Mouse (Mus musculus) CD8-positive naive resting alpha-beta T cell, adult 2 months (primary cell): ENCODE measurements around the gene Lrrfip1.
A peak's percentile ranks its signal among the peaks of the same experiment; 100 is the strongest.

Experiments used
- DNase-seq, 2 experiments: peaks; one replicate each; pipeline ENCODE4 v3.0.0; 2022; ENCODE audit warnings: low read depth in 2 of 2, low spot score in 2 of 2

The Lrrfip1 gene

DNA sequence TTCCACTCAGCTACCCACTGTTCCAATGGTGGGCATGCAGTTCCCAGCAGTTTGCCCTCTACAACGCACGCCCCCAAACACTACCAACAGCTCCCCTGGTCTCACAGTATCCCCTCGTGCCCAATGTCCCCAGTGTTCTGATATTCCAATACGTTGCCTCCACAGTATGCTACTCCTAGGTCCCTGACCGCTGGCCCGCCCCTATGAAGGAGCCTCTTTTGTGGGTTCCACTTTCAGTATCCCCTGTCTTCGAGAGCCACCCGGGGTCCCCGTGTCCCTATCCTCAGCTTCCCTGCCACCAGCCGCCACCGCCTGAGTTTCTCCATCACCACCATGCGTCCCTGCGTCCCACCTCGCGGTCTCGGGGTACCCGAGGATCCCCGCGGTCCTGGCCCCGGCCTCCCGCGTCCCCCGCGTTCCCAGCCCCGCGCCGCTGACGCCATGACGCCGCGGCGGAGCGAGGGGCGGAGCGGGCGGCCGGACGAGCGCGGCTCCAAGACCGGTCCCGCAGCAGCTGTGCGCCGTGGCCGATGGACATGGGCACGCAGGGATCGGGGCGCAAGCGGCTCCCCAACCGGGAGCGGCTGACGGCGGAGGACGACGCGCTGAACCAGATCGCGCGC is at the start of gene Lrrfip1:
Lrrfip1 (plus strand) TSS at position 470 of the 623 bp plus-strand sequence.
- no peak for DNase-seq

DNA sequence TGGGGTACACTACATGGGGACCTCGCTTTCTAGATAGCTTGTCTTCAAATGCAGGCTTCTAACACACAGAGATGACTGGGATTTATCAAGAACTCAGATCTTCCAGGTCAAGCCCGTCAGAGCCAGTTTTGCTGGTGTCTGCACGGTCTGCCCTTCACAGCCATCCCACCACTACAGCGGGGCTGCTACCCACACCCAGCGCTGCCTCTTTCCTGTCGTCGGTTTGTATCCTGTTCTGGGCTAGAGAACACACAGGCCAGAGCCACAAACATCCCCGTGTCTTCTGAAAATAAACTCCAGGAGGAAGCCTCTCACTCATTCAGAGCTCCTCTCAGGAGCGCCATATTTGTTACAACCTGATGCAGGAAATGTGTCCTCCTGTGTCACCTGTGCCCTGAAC is 49.2 kb upstream of the Lrrfip1 start:
- DNase-seq, result no peak

DNA sequence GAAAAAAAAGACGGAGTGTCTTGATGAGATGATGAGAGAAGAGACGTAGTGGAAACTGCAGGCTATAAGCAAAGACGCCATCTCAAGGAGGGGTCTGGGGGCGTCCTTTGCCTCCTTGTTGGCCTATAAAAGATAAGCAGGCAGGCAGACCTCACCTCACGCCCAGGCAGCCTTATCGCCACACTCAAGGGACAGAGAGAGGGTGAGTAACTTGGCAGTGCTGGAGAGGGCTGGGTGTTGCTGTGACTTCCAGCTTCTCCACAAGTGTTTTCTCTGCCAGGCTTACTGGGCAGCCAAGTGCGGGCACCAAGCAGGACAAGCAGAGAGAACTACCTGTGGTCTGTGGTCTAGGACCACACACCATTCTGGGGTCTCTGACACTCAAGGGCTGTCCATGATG is 46.9 kb upstream of the Lrrfip1 start:
- DNase-seq, result no peak

DNA sequence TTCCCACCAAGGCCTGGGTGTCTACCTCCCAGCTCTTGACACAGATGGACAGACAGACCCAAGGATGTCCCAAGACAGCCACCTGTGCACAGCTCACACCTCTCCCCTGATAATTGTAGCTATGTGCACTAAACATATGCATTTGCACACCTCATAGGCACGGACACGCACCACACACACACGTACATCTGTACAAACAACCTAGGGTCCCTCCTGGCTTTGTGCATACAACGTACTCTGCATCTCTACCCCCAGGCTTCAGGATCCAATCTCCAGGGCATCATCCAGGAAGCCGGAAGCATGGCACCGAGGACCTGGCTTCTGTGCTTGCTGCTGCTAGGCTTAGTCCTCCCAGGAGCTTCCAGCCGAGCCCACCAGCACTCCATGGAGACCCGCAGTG is 45.7 kb upstream of the Lrrfip1 start, which contains the start of gene Prlh:
Prlh (plus strand) TSS at position 301 of the 400 bp plus-strand sequence.
- no peak for DNase-seq

DNA sequence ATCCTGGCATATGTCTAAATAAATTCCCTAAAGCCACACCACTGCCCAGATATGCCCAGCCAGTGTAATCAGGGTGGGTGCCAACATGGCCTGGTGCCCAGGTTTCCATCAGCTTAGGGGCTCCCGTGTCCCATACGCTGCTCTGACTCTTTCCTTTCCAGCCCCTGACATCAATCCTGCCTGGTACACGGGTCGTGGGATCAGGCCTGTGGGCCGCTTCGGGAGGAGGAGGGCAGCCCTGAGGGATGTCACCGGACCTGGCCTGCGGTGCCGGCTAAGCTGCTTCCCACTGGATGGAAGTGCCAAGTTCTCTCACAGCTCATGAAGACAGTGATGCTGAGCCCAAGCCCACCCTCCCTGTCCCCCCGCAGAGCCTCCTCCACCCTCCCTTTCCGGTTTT is 44.8 kb upstream of the Lrrfip1 start:
- no peak for DNase-seq

DNA sequence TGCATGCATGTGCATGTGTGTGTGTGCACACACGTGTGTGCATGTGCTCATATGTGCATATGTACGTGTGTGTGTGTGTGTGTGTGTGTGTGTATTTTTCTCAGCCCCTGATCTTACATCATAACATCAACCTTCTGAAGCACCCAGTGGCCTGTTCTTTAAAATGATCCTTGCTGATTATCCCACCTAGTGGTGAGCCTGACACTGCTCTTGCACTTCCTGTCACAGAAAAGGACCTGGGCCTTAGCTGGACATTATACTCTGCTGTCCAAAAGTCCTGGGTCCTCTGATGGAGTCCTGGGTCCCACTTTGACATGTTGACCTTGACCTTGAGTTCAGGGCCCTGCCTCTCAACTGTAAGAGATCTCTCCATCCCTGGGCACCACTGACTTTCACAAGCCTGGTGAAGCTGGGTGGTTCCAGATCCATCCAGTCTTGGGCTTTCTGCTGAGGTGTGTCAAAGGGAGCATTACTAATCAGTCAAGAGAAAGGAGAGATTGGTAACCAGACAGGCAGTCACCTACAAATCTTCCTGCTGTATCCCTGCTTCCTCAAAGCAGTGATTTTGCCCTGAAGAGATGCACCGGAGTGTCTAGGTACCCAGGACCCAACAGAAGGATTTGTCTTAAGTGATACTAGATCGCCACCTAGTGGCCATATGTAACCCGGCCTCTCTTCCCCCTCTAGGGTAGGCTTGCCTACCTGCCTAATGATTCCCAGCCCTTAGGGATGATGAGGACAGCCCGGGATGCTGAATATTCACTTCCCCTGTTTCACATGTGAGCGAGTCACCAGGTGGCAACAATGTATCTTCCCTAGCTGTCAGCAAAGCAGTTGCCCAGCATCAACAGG is 42.1 kb upstream of the Lrrfip1 start:
- peak; percentile 7 to 43 for DNase-seq

DNA sequence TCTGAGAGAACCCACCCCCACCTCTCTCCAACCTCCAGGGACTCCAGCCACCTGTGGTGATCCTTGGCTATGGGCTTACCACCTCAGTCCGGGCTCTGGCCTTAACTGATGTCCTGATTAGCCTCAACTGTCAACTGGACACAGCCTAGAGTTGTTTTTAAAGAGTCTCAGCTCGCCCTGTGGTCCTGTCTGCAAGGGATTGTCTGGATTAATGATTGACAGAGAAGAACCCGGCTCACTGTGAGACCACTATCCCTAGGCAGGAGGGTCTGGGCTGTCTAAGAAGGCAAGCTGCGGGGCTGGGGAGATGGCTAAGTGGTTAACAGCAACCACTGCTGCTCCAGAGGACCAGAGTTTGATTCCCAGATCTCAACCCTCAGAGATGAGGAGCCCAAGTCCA is 36.0 kb upstream of the Lrrfip1 start:
- no peak for DNase-seq

DNA sequence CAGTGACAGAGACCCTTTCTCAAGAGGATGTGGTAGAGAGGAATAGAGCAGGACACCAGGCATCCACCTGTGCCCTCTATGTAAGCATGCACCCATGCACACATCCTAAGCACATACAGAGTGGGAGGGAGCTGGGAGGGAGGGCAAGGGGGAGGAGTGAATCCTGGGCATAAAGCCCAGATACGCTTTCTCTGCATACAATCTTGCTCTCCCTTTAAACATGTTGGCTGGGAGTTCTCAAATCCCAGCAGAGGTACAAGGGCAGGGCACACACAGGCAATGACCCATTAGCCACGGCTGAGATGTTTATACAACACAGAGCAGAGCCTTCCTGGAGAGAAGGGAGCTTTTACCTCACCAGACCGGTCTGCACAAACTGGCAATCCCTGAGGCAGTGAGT is 35.5 kb upstream of the Lrrfip1 start:
- no peak for DNase-seq

DNA sequence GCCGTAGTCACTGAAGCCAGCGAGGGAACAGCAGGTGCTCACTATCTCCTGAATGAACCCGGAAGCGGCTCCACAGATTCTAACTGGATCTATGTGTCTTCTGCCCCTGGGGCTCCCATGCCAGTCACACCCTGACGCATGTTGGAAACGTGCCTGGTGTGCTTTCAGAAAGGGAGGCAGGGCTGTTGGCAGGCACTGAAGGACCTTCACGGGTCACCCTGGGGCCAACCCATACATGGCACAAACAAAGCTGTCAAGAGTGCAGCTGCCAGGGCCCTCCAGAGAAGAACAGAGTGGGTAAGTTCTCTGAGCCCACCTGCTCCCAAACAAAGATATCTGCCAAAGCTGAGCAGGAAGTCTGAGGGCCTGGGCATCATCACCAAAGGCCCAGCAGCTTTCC is 31.0 kb upstream of the Lrrfip1 start:
- DNase-seq, result no peak

DNA sequence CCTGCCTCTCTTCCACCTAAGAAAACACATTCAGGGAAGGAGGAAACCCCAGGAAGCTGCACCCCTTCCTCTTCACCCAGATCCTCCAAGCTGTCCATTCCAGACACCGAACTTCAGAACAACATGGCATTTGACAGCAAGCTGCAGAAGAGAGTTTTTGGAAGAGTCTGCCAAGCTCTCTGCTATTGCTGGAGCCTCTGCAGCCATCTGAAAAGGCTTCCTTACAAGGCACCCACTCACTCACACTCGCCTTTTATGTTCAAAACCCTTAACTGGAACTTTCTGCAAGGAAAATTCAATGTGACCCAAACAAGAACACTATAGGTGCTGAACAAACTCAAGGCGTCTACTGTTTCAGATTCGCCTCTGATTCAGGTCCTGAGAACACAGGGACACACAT is 29.9 kb upstream of the Lrrfip1 start:
- no peak for DNase-seq

DNA sequence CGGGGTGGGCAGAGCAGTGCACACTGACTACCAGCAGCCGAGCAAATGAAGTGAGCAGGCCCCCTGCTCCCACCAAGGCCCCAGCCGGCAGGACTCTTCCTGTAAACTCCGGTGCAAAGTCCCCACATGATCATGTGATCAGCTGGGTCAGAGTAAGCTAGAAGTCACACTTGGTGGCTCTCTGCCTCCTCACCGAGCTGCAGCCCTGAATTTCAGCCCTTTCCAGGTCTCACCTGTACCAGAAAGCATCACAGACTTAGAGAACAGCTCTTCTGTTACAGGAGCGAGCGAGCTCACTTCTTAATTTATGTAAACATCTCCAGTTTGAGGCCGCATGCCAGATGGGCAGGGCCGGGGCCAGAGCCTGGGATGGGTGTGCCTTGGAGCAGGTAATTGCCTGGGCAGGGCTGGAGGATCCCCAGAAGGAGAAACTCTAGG is 29.2 kb upstream of the Lrrfip1 start, which contains the start of gene Rab17:
Rab17 (minus strand) TSS at position 315 of the 438 bp plus-strand sequence.
- DNase-seq, result no peak

DNA sequence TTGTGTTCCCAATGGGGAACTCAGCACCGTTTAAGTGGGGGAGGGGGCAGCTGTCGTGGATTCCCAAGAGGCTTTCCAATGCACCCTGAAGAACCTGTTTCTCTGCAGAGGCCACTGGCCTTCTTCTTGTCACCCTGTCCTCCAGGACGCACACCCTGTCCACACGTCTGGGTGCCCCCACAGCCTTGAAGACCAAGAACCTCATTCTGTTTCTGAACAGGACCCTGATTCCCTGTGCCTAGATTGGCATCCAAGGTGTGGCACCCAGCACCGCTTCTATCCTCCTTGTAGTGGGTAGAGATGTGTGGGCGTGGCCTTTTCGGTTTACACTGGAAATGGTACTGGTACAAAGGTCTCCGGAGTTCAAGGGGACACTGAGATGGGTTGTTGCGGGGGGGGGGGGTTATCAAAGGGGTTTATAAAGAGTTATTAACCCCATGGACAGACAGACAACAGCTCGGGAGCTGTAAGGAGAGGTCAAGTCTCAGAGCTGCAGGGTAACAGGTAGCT is 28.6 kb upstream of the Lrrfip1 start:
- no peak for DNase-seq

DNA sequence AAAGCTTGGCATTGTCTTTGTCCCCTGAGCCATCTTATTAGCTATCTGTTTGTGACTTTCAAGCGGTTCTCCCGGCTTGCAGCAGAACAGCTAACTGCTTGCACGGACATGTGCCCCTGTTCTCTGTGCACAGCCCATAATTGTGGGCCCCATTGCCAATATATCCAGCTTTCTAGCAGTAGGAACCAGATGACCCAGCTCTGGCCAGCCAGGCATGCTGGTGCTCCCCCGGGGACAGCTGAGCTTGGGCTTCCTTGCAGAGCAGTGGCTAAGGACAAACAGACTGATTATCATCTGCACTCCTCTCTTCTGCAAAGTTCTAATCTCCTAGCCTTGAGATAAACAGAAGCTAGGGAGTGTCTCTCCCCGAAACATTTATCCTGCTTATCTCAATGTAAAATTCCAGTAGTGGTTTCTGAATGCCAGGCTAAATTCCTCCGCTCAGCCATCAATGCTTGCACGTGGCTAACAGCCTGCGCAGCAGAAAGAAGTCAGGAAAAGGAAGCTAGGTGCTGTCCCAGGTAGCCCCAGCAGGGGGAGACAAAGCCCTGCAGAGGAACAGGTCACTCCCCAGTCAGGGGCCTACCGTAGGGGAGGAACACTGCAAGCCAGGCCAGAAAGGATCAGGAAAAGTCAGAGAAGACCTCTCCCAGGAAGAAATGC is 25.5 kb upstream of the Lrrfip1 start:
- DNase-seq, result peak; percentile 70 to 77

DNA sequence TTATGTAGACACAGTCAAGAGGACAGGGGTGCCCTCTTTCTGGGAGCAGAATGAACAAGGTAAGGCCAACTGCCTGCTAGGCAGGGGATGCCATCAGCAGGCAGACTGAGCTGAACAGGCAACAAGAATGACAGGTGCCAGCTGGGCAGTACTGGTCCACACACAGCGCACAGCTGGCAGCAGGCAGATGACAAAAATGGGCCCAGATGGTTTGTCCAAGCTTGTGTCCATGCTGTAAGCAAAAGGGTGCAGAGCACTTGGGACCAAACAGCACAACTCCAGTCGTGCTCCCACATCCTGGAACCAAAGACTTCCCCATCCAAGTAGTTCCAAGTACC is 25.0 kb upstream of the Lrrfip1 start:
- DNase-seq, result no peak

DNA sequence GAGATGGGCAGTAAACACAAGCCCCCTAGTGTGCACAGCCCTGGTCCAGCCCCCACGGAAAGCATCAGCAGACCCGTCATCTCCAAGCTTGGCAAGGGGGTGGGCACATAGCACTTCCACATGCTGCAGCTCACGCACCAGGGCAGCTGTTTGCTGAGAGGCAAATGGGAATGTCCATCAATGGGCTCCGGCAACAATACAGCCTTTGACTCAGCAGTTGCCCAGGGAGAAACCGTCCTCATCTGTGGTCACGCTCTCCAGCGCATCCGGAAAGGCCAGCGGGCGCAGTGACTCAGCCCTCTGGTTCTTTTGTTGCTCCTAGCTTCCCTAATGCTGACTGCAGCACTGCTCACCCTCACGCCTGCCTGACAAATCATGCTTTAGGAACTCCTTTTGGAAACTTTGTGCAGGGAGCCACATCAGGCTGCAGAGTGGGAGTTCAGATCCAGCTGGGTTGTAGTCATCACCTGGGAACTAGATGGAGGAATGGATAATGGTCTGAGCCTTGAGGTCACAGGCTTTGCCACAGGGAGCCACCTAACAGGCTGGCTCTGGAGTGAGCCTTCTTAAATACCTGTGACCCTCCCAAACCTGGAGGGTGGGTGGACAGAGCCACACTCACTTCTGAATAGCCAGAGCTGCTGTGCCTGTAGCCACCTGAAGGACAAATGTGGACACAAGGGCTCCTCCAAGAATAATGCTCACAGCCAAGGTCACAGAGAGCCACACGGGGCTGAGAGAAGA is 23.5 kb upstream of the Lrrfip1 start:
- no peak for DNase-seq

DNA sequence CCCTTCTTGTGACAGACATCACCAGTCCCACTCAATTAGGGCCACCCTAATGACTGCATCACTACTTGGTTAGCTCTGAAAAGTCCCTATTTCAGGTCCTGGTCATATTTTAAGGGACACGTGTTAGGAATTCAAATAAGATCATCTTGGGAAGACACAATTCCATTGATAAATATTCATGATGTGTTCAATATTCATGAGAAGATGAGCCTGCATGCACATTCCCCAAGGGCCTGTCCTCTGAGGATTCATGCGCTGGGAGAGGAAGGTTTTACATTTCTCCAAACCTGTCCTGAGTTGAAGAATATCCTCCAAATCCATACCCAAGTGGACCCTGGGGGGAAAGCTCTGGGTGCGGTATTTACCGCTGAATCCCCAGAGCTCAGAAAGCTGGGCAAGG is 22.6 kb upstream of the Lrrfip1 start:
- DNase-seq, result no peak

DNA sequence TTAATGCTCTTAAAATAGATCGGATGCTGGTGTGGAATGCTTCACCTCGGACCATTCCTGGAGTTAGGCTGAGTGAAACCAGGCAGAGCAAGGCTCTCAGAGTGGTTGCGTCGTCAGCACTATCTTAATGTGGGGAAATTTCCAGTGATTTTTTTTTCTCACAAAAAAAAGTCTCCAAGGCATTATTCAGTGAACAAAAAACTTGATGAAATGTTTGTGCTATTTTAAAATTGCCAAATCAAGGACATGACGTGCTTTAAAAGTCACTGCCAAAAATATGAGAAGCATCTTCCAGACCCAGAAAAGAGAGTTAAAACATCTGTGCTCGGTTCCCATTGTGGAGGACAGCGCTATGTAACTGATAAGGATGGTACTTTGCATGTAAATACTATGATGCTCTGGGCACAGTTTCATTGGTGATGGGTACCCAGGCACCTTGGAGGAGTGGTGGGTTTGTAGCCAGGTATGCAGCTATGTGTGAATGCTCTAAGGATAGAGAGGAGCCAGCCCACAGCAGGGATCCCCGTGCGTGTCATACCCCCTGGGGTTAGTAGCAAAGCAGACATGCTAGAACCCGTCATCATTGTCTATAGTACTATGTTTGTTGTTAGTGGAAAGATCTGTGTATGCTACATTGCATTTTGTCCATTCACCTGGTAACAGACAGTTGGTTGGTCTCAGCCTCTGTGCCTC is 17.8 kb upstream of the Lrrfip1 start:
- no peak for DNase-seq

DNA sequence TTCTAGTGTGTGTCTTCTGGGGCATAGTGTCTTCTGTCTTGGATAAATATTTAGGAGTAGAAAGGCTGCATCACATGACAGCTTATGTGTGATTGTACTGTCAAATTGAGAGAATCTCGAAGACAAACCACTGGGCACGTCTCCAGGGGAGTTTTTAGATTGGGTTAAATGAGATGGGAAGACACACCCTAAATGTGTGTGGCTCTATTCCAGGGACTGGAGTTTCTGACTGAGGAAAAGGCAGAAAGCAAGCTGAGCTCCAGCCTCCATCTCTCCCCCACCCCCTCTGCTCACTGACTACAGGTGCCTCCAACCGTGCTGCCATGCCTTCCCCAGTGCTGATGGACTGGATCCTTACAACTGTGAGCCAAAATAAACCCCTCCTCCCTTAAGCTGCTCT is 17.2 kb upstream of the Lrrfip1 start:
- no peak for DNase-seq

DNA sequence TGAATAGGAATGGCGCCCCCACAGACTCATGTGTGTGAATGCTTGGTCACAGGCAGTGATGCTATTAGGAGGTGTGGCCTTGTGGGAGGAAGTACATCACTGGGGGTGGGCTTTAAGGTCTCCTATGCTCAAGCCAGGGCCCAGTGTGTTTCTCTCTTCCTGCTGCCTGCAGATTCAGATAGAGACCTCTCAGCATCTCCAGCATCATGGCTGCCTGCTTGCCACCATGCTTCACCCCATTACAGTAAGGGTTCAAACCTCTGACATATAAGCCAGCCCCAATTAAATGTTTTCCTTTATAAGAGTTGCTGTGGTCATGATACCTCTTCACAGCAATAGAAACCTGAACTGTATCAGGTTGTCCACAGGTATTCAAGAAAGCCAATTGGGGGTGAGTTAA is 2.6 kb upstream of the Lrrfip1 start:
- no peak for DNase-seq

DNA sequence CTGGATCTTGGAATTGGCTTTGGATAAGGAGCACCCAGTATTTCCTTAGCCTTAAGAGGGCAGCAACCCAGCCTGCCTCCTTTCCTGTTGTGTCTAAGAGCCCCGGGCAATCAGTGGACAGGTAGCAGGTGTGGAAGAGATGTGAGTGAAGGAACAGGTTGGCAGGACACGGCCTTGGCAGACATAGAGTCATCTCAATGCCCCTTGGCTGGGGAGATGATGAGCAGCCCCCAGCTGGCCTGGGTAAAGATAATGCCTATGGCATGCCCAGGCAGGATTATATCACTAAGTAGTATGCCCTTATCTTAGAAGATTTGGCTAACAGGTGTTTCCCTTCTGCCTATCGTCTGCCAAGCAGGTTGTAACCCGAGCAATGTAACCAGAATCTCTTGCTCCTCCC is 1.4 kb upstream of the Lrrfip1 start:
- no peak for DNase-seq

DNA sequence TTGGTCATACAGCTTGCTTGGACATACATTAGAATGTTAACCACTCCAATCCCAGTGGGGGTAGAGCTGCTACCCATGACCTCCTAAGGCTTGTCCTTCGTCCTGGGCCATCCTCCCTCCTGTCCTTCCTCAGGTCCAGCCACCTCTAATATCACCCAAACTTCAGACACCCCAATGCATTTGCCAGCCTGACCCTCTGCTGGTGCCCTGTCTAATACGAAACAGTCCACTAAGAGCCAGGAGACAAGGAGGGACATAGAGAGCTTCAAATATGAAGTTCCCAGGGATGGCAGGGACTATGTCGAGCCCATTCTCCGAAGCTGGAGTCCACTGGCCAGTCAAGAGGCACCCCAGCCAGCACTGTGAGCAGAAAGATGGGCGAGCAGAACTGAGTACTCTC is 896 bp upstream of the Lrrfip1 start:
- no peak for DNase-seq
